Comparison of ENCODE assay signal across 23 mouse cellular contexts in the genomic region with DNA sequence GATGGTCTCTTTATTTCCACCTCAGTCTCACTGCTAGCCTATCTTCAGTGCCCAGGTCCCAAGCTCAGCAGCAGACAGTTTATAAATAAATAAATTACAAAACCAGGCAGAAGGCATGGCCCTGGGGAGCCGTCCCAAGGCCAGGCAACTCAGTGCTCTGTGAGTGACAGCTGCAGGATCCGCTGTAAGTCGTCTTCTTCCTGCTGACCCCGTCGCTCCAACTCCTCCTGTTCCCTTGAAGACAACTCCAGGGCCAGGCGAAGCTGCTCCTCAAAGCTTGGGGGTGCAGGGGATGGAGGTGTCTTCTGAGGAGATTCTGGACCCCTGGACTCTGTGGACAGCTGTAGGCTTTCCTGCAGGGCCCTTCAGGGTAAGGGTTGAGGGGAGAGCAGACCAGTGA. TPM values are rescaled to one million over a fixed set of nuclear protein-coding genes. Genes with fewer than 3 reads are reported as not detected.
DNase-seq lines count a peak whose midpoint lies in the region; TF ChIP-seq lines count a peak whose summit lies in the region.
"Had no signal": no experiment of that assay in that cellular context is flagged by ENCODE, and none has a peak within 500 bp of the region (broad histone marks: within the 10 kb centered on the region; RNA-seq: fewer than 3 reads in every experiment).

No protein-coding gene starts in this region.

- H3K4me3 ChIP-seq in cerebellum, adult 2 months (replicated peaks; ENCODE audit: insufficient read depth, low read depth, low read length), result no peak overlapping the region
- H3K4me3 ChIP-seq: embryonic facial prominence, embryonic 13.5 days; forebrain, embryonic 13.5 days; hindbrain, embryonic 15.5 days; kidney, embryonic 15.5 days had no signal

- TF ChIP-seq CTCF in cerebellum, adult 2 months (IDR thresholded peaks at IDR 0.05; ENCODE audit: borderline replicate concordance, insufficient read depth, low read depth, low read length), result no peak

- H3K27me3 ChIP-seq in cerebellum, adult 2 months (ENCODE audit: control insufficient read depth, insufficient read depth, low read length), result no peaks in the 10 kb centered on the region

- TF ChIP-seq POLR2A in cerebellum, adult 2 months (IDR thresholded peaks at IDR 0.05; ENCODE audit: borderline replicate concordance, insufficient read depth, low read length), result no peak

- WGBS in cerebellum, adult 2 months, result 19% methylated on average over 6 of the region's 6 CpGs

- peak; percentile 23 for DNase-seq in cerebellum, adult 11 months
- no peak for DNase-seq in cerebellum, postnatal 4 days (ENCODE audit: low spot score in 2 of 2)
- peak; percentile 29 to 35 for DNase-seq in cerebellum, postnatal 25 days
- no peak for DNase-seq in cerebellum, adult 2 months
- DNase-seq in urinary bladder, adult 2 months (ENCODE audit: low spot score), result peak; percentile 18
- DNase-seq in urinary bladder, adult 18-20 months (ENCODE audit: low spot score in 2 of 2), result no peak
- peak; percentile 63 to 67 for DNase-seq in adrenal gland, postnatal 36 days
- DNase-seq in neural tube, embryonic 10.5 days (ENCODE audit: extremely low spot score, low spot score), result no peak
- DNase-seq: gastrocnemius, postnatal 14 days; heart, postnatal 36 days; kidney, adult 2 months had no signal

- no peak overlapping the region for H3K27ac ChIP-seq in cerebellum, adult 2 months (ENCODE audit: insufficient read depth, low read length)
- H3K27ac ChIP-seq: embryonic facial prominence, embryonic 13.5 days; forebrain, embryonic 13.5 days; hindbrain, embryonic 15.5 days; kidney, embryonic 15.5 days had no signal

- H3K4me1 ChIP-seq in cerebellum, adult 2 months (ENCODE audit: control insufficient read depth, insufficient read depth, low read length), result peaks cover 17% of the 10 kb centered on the region

RNA-seq across cellular contexts. Expression of a gene that starts 1.2 kb away (rescaled TPM):
- 139 and 151 TPM in 2 replicates for polyA plus RNA-seq in cerebellum, adult 2 months (2012; rRNA removed)
- polyA plus RNA-seq in urinary bladder, adult 2 months (2012; rRNA removed), result 83.3 and 90.8 TPM in 2 replicates
- total RNA-seq in adrenal gland, postnatal 36 days (2021), result 10 to 100 TPM; 28.1 to 30.1 TPM

RNA-seq across cellular contexts. Expression of a gene that starts 12.8 kb away (rescaled TPM):
- 74.3 and 76.1 TPM in 2 replicates for polyA plus RNA-seq in cerebellum, adult 2 months (2012; rRNA removed)
- 13.6 and 18.6 TPM in 2 replicates for polyA plus RNA-seq in urinary bladder, adult 2 months (2012; rRNA removed)
- 1 to 10 TPM; 2.4 to 2.8 TPM for total RNA-seq in adrenal gland, postnatal 36 days (2021)

RNA-seq across cellular contexts. Expression of a gene that starts 35.8 kb away (rescaled TPM):
- 226 and 239 TPM in 2 replicates for polyA plus RNA-seq in cerebellum, adult 2 months (2012; rRNA removed)
- polyA plus RNA-seq in urinary bladder, adult 2 months (2012; rRNA removed), result 69.4 and 74.6 TPM in 2 replicates
- 10 to 100 TPM; 48.1 to 53.1 TPM for total RNA-seq in adrenal gland, postnatal 36 days (2021)

RNA-seq across cellular contexts. Expression of a gene that starts 38.5 kb away (rescaled TPM):
- 39.3 and 40.1 TPM in 2 replicates for polyA plus RNA-seq in cerebellum, adult 2 months (2012; rRNA removed)
- polyA plus RNA-seq in urinary bladder, adult 2 months (2012; rRNA removed), result 76.4 and 82.1 TPM in 2 replicates
- 10 to 100 TPM; 50.2 to 54.4 TPM for total RNA-seq in adrenal gland, postnatal 36 days (2021)

RNA-seq across cellular contexts. Expression of a gene that starts 56.0 kb away (rescaled TPM):
- polyA plus RNA-seq in cerebellum, adult 2 months (2012; rRNA removed), result 0.77 TPM in 1 of 2 replicates, not detected in the other
- not detected in 2 replicates for polyA plus RNA-seq in urinary bladder, adult 2 months (2012; rRNA removed)
- not detected for total RNA-seq in adrenal gland, postnatal 36 days (2021)
- total RNA-seq: adrenal gland, adult 18-20 months; gastrocnemius, postnatal 14 days; heart, postnatal 36 days; MEL had no signal
- polyA plus RNA-seq: brain, embryonic 14.5 days; embryonic facial prominence, embryonic 13.5 days; forebrain, embryonic 13.5 days; gonadal fat pad, adult 2 months; heart, embryonic 12.5 days; heart, embryonic 16.5 days; hindbrain, embryonic 11.5 days; hindbrain, embryonic 15.5 days; intestine, embryonic 16.5 days; kidney, embryonic 15.5 days had no signal

Comparison
In these comparisons a context has a peak if more than half of its experiments do, and no peak if none do; other contexts are left out.
1. DNase-seq: peak in cerebellum, adult 11 months (single experiment), cerebellum, postnatal 25 days (2 of 2), urinary bladder, adult 2 months (single experiment) and adrenal gland, postnatal 36 days (2 of 2); none in cerebellum, postnatal 4 days (0 of 2), cerebellum, adult 2 months (0 of 2), urinary bladder, adult 18-20 months (0 of 2) and neural tube, embryonic 10.5 days (single experiment).